ENCODE assay signal across 9 mouse cellular contexts in genomic region chr19:27219586-27219985, GRCm38 (mm10). TPM values are rescaled to one million over a fixed set of nuclear protein-coding genes. Genes with fewer than 3 reads are reported as not detected.
DNase-seq lines count a peak whose midpoint lies in the region; ATAC-seq and TF ChIP-seq lines count a peak whose summit lies in the region.
"Had no signal": no experiment of that assay in that cellular context is flagged by ENCODE, and none has a peak within 500 bp of the region (broad histone marks: within the 10 kb centered on the region; RNA-seq: fewer than 3 reads in every experiment).

No protein-coding gene starts in this region.

- TF ChIP-seq EP300 in heart, postnatal 0 days (IDR thresholded peaks at IDR 0.05; ENCODE audit: low read depth) = no peak
- no peak for TF ChIP-seq EP300 in stomach, postnatal 0 days (optimal IDR thresholded peaks at IDR 0.05)

- H3K9ac ChIP-seq in heart, postnatal 0 days (replicated peaks; ENCODE audit: low read depth, low read length) = no peak overlapping the region
- no peak overlapping the region for H3K9ac ChIP-seq in stomach, embryonic 14.5 days (replicated peaks; ENCODE audit: low read depth, low read length)
- H3K9ac ChIP-seq in stomach, postnatal 0 days (ENCODE audit: low read length) = no peak overlapping the region; the same call in 1 of the 2 replicates
- peak overlapping the region; percentile 32; the same call in 1 of the 2 replicates for H3K9ac ChIP-seq in kidney, embryonic 16.5 days (replicated peaks; ENCODE audit: low read length)

- H3K4me2 ChIP-seq in heart, postnatal 0 days (ENCODE audit: low read depth, low read length) = peak overlapping the region; percentile 97
- 0 out of 2 replicates have a peak overlapping the region, but pooled peaks have one; percentile 97 for H3K4me2 ChIP-seq in stomach, embryonic 14.5 days (replicated peaks; ENCODE audit: low read depth, low read length)
- H3K4me2 ChIP-seq in stomach, postnatal 0 days (replicated peaks; ENCODE audit: low read depth) = no peak overlapping the region
- peak overlapping the region; percentile 89 for H3K4me2 ChIP-seq in kidney, embryonic 16.5 days (replicated peaks; ENCODE audit: low read depth, low read length)

- H3K4me3 ChIP-seq in heart, postnatal 0 days (ENCODE audit: low read depth, low read length) = peak overlapping the region; percentile 81; the same call in 1 of the 2 replicates
- no peak overlapping the region for H3K4me3 ChIP-seq in stomach, embryonic 14.5 days (ENCODE audit: low read depth, low read length)
- no peak overlapping the region for H3K4me3 ChIP-seq in stomach, postnatal 0 days (ENCODE audit: low read depth, low read length)
- H3K4me3 ChIP-seq in kidney, embryonic 16.5 days (ENCODE audit: low read length) = peak overlapping the region; percentile 74

- no peak for DNase-seq in heart, postnatal 0 days (ENCODE audit: low spot score)
- no peak for DNase-seq in heart, postnatal 4 days
- no peak for DNase-seq in stomach, postnatal 0 days (ENCODE audit: low spot score)
- no peak for DNase-seq in urinary bladder, adult 18-20 months (ENCODE audit: low spot score in 2 of 2)
- no peak for DNase-seq in urinary bladder, postnatal 14 days (ENCODE audit: low spot score)
- no peak for DNase-seq in spleen, postnatal 36 days (ENCODE audit: low spot score in 2 of 2)

- H3K36me3 ChIP-seq in heart, postnatal 0 days (replicated peaks; ENCODE audit: control insufficient read depth, insufficient read depth, low read length) = no peaks in the 10 kb centered on the region
- H3K36me3 ChIP-seq in stomach, embryonic 14.5 days (ENCODE audit: control insufficient read depth, insufficient read depth, low read length) = no peaks in the 10 kb centered on the region
- H3K36me3 ChIP-seq in stomach, postnatal 0 days (ENCODE audit: control insufficient read depth, insufficient read depth, low read length) = no peaks in the 10 kb centered on the region
- no peaks in the 10 kb centered on the region for H3K36me3 ChIP-seq in kidney, embryonic 16.5 days (ENCODE audit: insufficient read depth, low read length)

- ATAC-seq in heart, postnatal 0 days (ENCODE audit: insufficient read depth, low read depth) = no peak
- ATAC-seq in stomach, embryonic 14.5 days (ENCODE audit: insufficient number of reproducible peaks, insufficient read depth, low FRiP score, low read depth) = no peak
- no peak for ATAC-seq in stomach, postnatal 0 days (ENCODE audit: low FRiP score, low TSS enrichment)
- ATAC-seq in kidney, embryonic 16.5 days (ENCODE audit: low FRiP score, low TSS enrichment) = no peak

- H3K27me3 ChIP-seq in heart, postnatal 0 days (ENCODE audit: control insufficient read depth, insufficient read depth, low read length) = no peaks in the 10 kb centered on the region
- H3K27me3 ChIP-seq in stomach, embryonic 14.5 days (ENCODE audit: control insufficient read depth, insufficient read depth, low read length) = 0 out of 2 replicates have a peak, but pooled peaks cover 9% of the 10 kb centered on the region
- no peaks in the 10 kb centered on the region for H3K27me3 ChIP-seq in stomach, postnatal 0 days (ENCODE audit: control insufficient read depth, insufficient read depth, low read length)
- H3K27me3 ChIP-seq in kidney, embryonic 16.5 days (ENCODE audit: insufficient read depth, low read length) = peaks cover 3% of the 10 kb centered on the region; the same call in 1 of the 2 replicates
- H3K27me3 ChIP-seq: CH12.LX had no signal

- H3K4me1 ChIP-seq in heart, postnatal 0 days (ENCODE audit: control insufficient read depth, insufficient read depth) = peaks cover 31% of the 10 kb centered on the region
- H3K4me1 ChIP-seq in stomach, embryonic 14.5 days (ENCODE audit: control insufficient read depth, insufficient read depth, low read length) = peaks cover 3% of the 10 kb centered on the region; the same call in 1 of the 2 replicates
- H3K4me1 ChIP-seq in stomach, postnatal 0 days (replicated peaks; ENCODE audit: control insufficient read depth, insufficient read depth) = no peaks in the 10 kb centered on the region
- H3K4me1 ChIP-seq in kidney, embryonic 16.5 days (ENCODE audit: insufficient read depth, low read length) = peaks cover 31% of the 10 kb centered on the region

- no peaks in the 10 kb centered on the region for H3K9me3 ChIP-seq in heart, postnatal 0 days (replicated peaks; ENCODE audit: control insufficient read depth, low read length)
- no peaks in the 10 kb centered on the region for H3K9me3 ChIP-seq in stomach, embryonic 14.5 days (ENCODE audit: control insufficient read depth, low read depth, low read length)
- no peaks in the 10 kb centered on the region for H3K9me3 ChIP-seq in stomach, postnatal 0 days (ENCODE audit: control insufficient read depth, low read length)
- H3K9me3 ChIP-seq in kidney, embryonic 16.5 days (ENCODE audit: low read length) = no peaks in the 10 kb centered on the region

- TF ChIP-seq CTCF in heart, postnatal 0 days (IDR thresholded peaks at IDR 0.05; ENCODE audit: low read depth) = no peak
- no peak for TF ChIP-seq CTCF in stomach, postnatal 0 days (IDR thresholded peaks at IDR 0.05; ENCODE audit: low read depth)

- peak overlapping the region; percentile 91; the same call in 1 of the 2 replicates for H3K27ac ChIP-seq in heart, postnatal 0 days (ENCODE audit: low read depth)
- H3K27ac ChIP-seq in stomach, embryonic 14.5 days (ENCODE audit: low read length) = no peak overlapping the region
- no peak overlapping the region for H3K27ac ChIP-seq in stomach, postnatal 0 days (replicated peaks)
- H3K27ac ChIP-seq in kidney, embryonic 16.5 days (ENCODE audit: low read length) = peak overlapping the region; percentile 89

RNA-seq across cellular contexts. Expression of gene Vldlr, which starts 3.3 kb away (rescaled TPM):
- total RNA-seq in heart, postnatal 0 days (2014; rRNA removed; ENCODE audit: low replicate concordance) = 104 and 107 TPM in 2 replicates
- 38.6 and 40.0 TPM in 2 replicates for polyA plus RNA-seq in heart, postnatal 0 days (2015; fragmentation: Nextera tagmentation; extraction: Ambion mirVana)
- total RNA-seq in heart, postnatal 4 days (2021) = 100 to 1,000 TPM; 117 to 122 TPM
- 5.9 and 6.3 TPM in 2 replicates for polyA plus RNA-seq in stomach, embryonic 14.5 days (2014; fragmentation: Nextera tagmentation; extraction: Ambion mirVana)
- 6.0 and 6.7 TPM in 2 replicates for polyA plus RNA-seq in stomach, postnatal 0 days (2015; fragmentation: Nextera tagmentation; extraction: Ambion mirVana)
- 37.9 and 40.0 TPM in 2 replicates for polyA plus RNA-seq in kidney, embryonic 16.5 days (2015; fragmentation: Nextera tagmentation; extraction: Ambion mirVana)
- total RNA-seq: CH12.LX had no signal

Comparison
In these comparisons a context has a peak if more than half of its experiments do, and no peak if none do; other contexts are left out.
1. H3K27ac ChIP-seq: peak in heart, postnatal 0 days (single experiment) and kidney, embryonic 16.5 days (single experiment); none in stomach, embryonic 14.5 days (single experiment) and stomach, postnatal 0 days (single experiment).
2. H3K4me3 ChIP-seq: peak in heart, postnatal 0 days (single experiment) and kidney, embryonic 16.5 days (single experiment); none in stomach, embryonic 14.5 days (single experiment) and stomach, postnatal 0 days (single experiment).